Mouse (Mus musculus) limb, embryonic 15.5 days (tissue): ENCODE results near the gene Mgat4a. TPM values are rescaled to one million over a fixed set of nuclear protein-coding genes. Genes with fewer than 3 reads are reported as not detected.

Experiments
- ATAC-seq: fragments of 200-750 bp; cut with Nextera tagmentation; 2 replicates; pipeline ENCODE4 v1.8.0; 2017; ENCODE audit warnings: low read depth, moderate TSS enrichment; ENCODE audit not compliant: insufficient number of reproducible peaks, low FRiP score, low TSS enrichment
- H3K27ac ChIP-seq: fragments of 300-500 bp; sonication (generic); 2 replicates; pipeline ENCODE4 v1.5.1; 2015; ENCODE audit warnings: moderate library complexity, mild to moderate bottlenecking, inconsistent platforms
- H3K27me3 ChIP-seq: fragments of 300-500 bp; sonication (generic); 2 replicates; pipeline ENCODE4 v1.6.1; 2015; ENCODE audit warnings: inconsistent platforms
- H3K36me3 ChIP-seq: fragments of 300-500 bp; sonication (generic); 2 replicates; pipeline ENCODE4 v1.6.1; 2015; ENCODE audit warnings: inconsistent platforms
- H3K4me1 ChIP-seq: fragments of 300-500 bp; sonication (generic); 2 replicates; pipeline ENCODE4 v1.6.1; 2015; ENCODE audit warnings: inconsistent platforms
- H3K4me2 ChIP-seq: fragments of 300-500 bp; sonication (generic); 2 replicates; pipeline ENCODE4 v1.6.1; 2015; ENCODE audit warnings: mild to moderate bottlenecking, inconsistent platforms
- H3K4me3 ChIP-seq: fragments of 300-500 bp; sonication (generic); 2 replicates; pipeline ENCODE4 v1.5.1; 2015; ENCODE audit warnings: mild to moderate bottlenecking, inconsistent platforms
- H3K9ac ChIP-seq: fragments of 300-500 bp; sonication (generic); 2 replicates; pipeline ENCODE4 v1.6.1; 2015; ENCODE audit warnings: inconsistent platforms
- H3K9me3 ChIP-seq: fragments of 300-500 bp; sonication (generic); 2 replicates; pipeline ENCODE4 v1.6.1; 2016; ENCODE audit warnings: inconsistent platforms
- WGBS: fragments of 180-500 bp; shearing (Covaris S2); methylation state at CpG from one replicate; pipeline ENCODE4 v1.1.7; 2015; 5-methylcytosine and 5-hydroxymethylcytosine counted together
- polyA plus RNA-seq: library from polyadenylated mRNA; unstranded; fragments of >200 nt; fragmentation: Nextera tagmentation; extraction: Ambion mirVana; gene quantifications from 2 replicates; pipeline ENCODE4 v1.2.1, GENCODE M21; 2015

Mgat4a gene
- polyA plus RNA-seq, 1 experiment from 2014 or later = 8.8 TPM

- WGBS = 77% methylated on average over 8 of the region's 8 CpGs
- Histone ChIP-seq H3K27ac (no peak overlapping the region), H3K4me2 (no peak overlapping the region), H3K9ac (no peak overlapping the region), H3K9me3 (no peaks in the 10 kb centered on the region), H3K4me1 (no peaks in the 10 kb centered on the region), H3K4me3 (no peak overlapping the region), H3K36me3 (no peaks in the 10 kb centered on the region; the same call in 1 of the 2 replicates), H3K27me3 (no peaks in the 10 kb centered on the region)
- no peak for ATAC-seq
Observed at GRCm38 (mm10) chr1:37474046-37474445, 66.8 kb downstream of the Mgat4a start.

- no peaks in the 10 kb centered on the region for H3K4me1 ChIP-seq
- no peaks in the 10 kb centered on the region for H3K9me3 ChIP-seq
- H3K4me2 ChIP-seq = no peak overlapping the region
- 77% methylated on average over 10 of the region's 10 CpGs for WGBS
- no peaks in the 10 kb centered on the region for H3K27me3 ChIP-seq
- H3K4me3 ChIP-seq = no peak overlapping the region
- peaks cover 2% of the 10 kb centered on the region; the same call in 1 of the 2 replicates for H3K36me3 ChIP-seq
- ATAC-seq = no peak
- H3K9ac ChIP-seq = no peak overlapping the region
- no peak overlapping the region for H3K27ac ChIP-seq
Observed at GRCm38 (mm10) chr1:37473251-37473650, 67.6 kb downstream of the Mgat4a start.

GRCm38 (mm10) chr1:37471179-37472148 is 69.4 kb downstream of the Mgat4a start:
- no peak overlapping the region for H3K9ac ChIP-seq
- peaks cover 4% of the 10 kb centered on the region; the same call in 1 of the 2 replicates for H3K36me3 ChIP-seq
- H3K4me3 ChIP-seq = no peak overlapping the region
- H3K27ac ChIP-seq = no peak overlapping the region
- H3K4me2 ChIP-seq = no peak overlapping the region
- WGBS = 78% methylated on average over 6 of the region's 6 CpGs
- no peaks in the 10 kb centered on the region for H3K4me1 ChIP-seq
- no peak for ATAC-seq
- no peaks in the 10 kb centered on the region for H3K27me3 ChIP-seq
- H3K9me3 ChIP-seq = no peaks in the 10 kb centered on the region

- ATAC-seq = no peak
- Histone ChIP-seq H3K36me3 (peaks cover 4% of the 10 kb centered on the region; the same call in 1 of the 2 replicates), H3K4me1 (no peaks in the 10 kb centered on the region), H3K4me2 (no peak overlapping the region), H3K27ac (no peak overlapping the region), H3K27me3 (no peaks in the 10 kb centered on the region), H3K4me3 (no peak overlapping the region), H3K9ac (no peak overlapping the region), H3K9me3 (no peaks in the 10 kb centered on the region)
- 87% methylated on average over 5 of the region's 5 CpGs for WGBS
Observed at GRCm38 (mm10) chr1:37469007-37469406, 71.8 kb downstream of the Mgat4a start.

GRCm38 (mm10) chr1:37467806-37468205 is 73.0 kb downstream of the Mgat4a start:
- peaks cover 4% of the 10 kb centered on the region; the same call in 1 of the 2 replicates for H3K36me3 ChIP-seq
- H3K4me2 ChIP-seq = no peak overlapping the region
- no peak overlapping the region for H3K27ac ChIP-seq
- H3K27me3 ChIP-seq = no peaks in the 10 kb centered on the region
- H3K9ac ChIP-seq = no peak overlapping the region
- H3K4me1 ChIP-seq = no peaks in the 10 kb centered on the region
- WGBS = 76% methylated on average over 4 of the region's 4 CpGs
- no peak for ATAC-seq
- H3K9me3 ChIP-seq = no peaks in the 10 kb centered on the region
- no peak overlapping the region for H3K4me3 ChIP-seq

GRCm38 (mm10) chr1:37466322-37466995 is 74.4 kb downstream of the Mgat4a start:
- H3K4me1 ChIP-seq = no peaks in the 10 kb centered on the region
- H3K4me3 ChIP-seq = no peak overlapping the region
- H3K4me2 ChIP-seq = no peak overlapping the region
- 85% methylated on average over 3 of the region's 3 CpGs for WGBS
- H3K9ac ChIP-seq = no peak overlapping the region
- H3K36me3 ChIP-seq = peaks cover 4% of the 10 kb centered on the region; the same call in 1 of the 2 replicates
- H3K27ac ChIP-seq = no peak overlapping the region
- no peaks in the 10 kb centered on the region for H3K9me3 ChIP-seq
- no peaks in the 10 kb centered on the region for H3K27me3 ChIP-seq
- ATAC-seq = no peak

- 83% methylated on average over 10 of the region's 10 CpGs for WGBS
- H3K9me3 ChIP-seq = no peaks in the 10 kb centered on the region
- ATAC-seq = no peak
Observed at GRCm38 (mm10) chr1:37464878-37465452, 75.9 kb downstream of the Mgat4a start.

GRCm38 (mm10) chr1:37457546-37457945 is 83.3 kb downstream of the Mgat4a start:
- H3K4me1 ChIP-seq = no peaks in the 10 kb centered on the region
- no peak overlapping the region for H3K4me3 ChIP-seq
- H3K4me2 ChIP-seq = no peak overlapping the region
- 77% methylated on average over 7 of the region's 7 CpGs for WGBS
- H3K9ac ChIP-seq = no peak overlapping the region
- no peaks in the 10 kb centered on the region; the same call in 1 of the 2 replicates for H3K36me3 ChIP-seq
- no peak for ATAC-seq
- H3K9me3 ChIP-seq = no peaks in the 10 kb centered on the region
- no peak overlapping the region for H3K27ac ChIP-seq
- no peaks in the 10 kb centered on the region for H3K27me3 ChIP-seq

More at GRCm38 (mm10) chr1:37464878-37465452, 75.9 kb downstream of the Mgat4a start:
- no peaks in the 10 kb centered on the region for H3K4me1 ChIP-seq
- H3K9ac ChIP-seq = no peak overlapping the region
- no peak overlapping the region for H3K27ac ChIP-seq
- H3K27me3 ChIP-seq = no peaks in the 10 kb centered on the region
- H3K4me3 ChIP-seq = no peak overlapping the region
- H3K4me2 ChIP-seq = no peak overlapping the region
- peaks cover 4% of the 10 kb centered on the region; the same call in 1 of the 2 replicates for H3K36me3 ChIP-seq

- WGBS = 84% methylated on average over 8 of the region's 8 CpGs
- ATAC-seq = no peak
- H3K4me2 ChIP-seq = no peak overlapping the region
- H3K9ac ChIP-seq = no peak overlapping the region
- H3K27ac ChIP-seq = no peak overlapping the region
- no peaks in the 10 kb centered on the region for H3K27me3 ChIP-seq
- H3K4me1 ChIP-seq = no peaks in the 10 kb centered on the region
- H3K36me3 ChIP-seq = peaks cover 25% of the 10 kb centered on the region
- H3K4me3 ChIP-seq = no peak overlapping the region
- H3K9me3 ChIP-seq = no peaks in the 10 kb centered on the region
Observed at GRCm38 (mm10) chr1:37451270-37451669, 89.5 kb downstream of the Mgat4a start.

GRCm38 (mm10) chr1:37448361-37449095 is 92.3 kb downstream of the Mgat4a start:
- no peak overlapping the region for H3K9ac ChIP-seq
- no peaks in the 10 kb centered on the region for H3K27me3 ChIP-seq
- no peak overlapping the region for H3K4me2 ChIP-seq
- H3K4me1 ChIP-seq = no peaks in the 10 kb centered on the region
- no peak overlapping the region for H3K4me3 ChIP-seq
- 77% methylated on average over 10 of the region's 10 CpGs for WGBS
- H3K27ac ChIP-seq = no peak overlapping the region
- H3K36me3 ChIP-seq = peaks cover 35% of the 10 kb centered on the region
- ATAC-seq = no peak
- no peaks in the 10 kb centered on the region for H3K9me3 ChIP-seq
